Mouse (Mus musculus) MEL (cell line): ENCODE data around the gene Zswim7. TPM values are rescaled to one million over a fixed set of nuclear protein-coding genes. Genes with fewer than 3 reads are reported as not detected.

Experiments
- DNase-seq: peaks from one replicate; pipeline ENCODE4 v3.0.0; 2011; ENCODE audit warnings: low read depth, low spot score
- H3K27ac ChIP-seq: 2 replicates; pipeline ENCODE4 v1.5.1; 2012; ENCODE audit warnings: low read depth, mild to moderate bottlenecking, control low read depth, low read length, moderate library complexity; ENCODE audit not compliant: control insufficient read depth
- H3K27me3 ChIP-seq, 2 experiments: fragments of 150-350 bp in 1 of 2; sonication (generic) in 1 of 2; 2 replicates each; pipeline ENCODE4 v1.6.1; 2012; ENCODE audit warnings: low read length in 2 of 2, mild to moderate bottlenecking in 2 of 2, improper control_type of control experiment in 1 of 2, moderate library complexity in 1 of 2; ENCODE audit not compliant: insufficient read depth in 2 of 2, control insufficient read depth in 1 of 2
- H3K36me3 ChIP-seq, 2 experiments: 2 replicates each; pipeline ENCODE4 v1.6.1; 2012 to 2014; ENCODE audit warnings: low read length in 2 of 2, improper control_type of control experiment in 1 of 2, inconsistent platforms in 1 of 2, mild to moderate bottlenecking in 1 of 2; ENCODE audit not compliant: insufficient read depth in 2 of 2, control insufficient read depth in 1 of 2
- H3K4me1 ChIP-seq, 2 experiments: fragments of 150-350 bp in 1 of 2; sonication (generic) in 1 of 2; 2 replicates each; pipeline ENCODE4 v1.6.1; 2012; ENCODE audit warnings: low read length in 2 of 2, improper control_type of control experiment in 1 of 2, mild to moderate bottlenecking in 1 of 2; ENCODE audit not compliant: insufficient read depth in 2 of 2, control insufficient read depth in 1 of 2
- H3K4me3 ChIP-seq, 2 experiments: fragments of 150-350 bp in 1 of 2; sonication (generic) in 1 of 2; 2 replicates each; pipeline ENCODE4 v1.5.1; 2012; ENCODE audit warnings: low read depth in 2 of 2, low read length in 2 of 2, mild to moderate bottlenecking in 2 of 2, moderate library complexity in 2 of 2, control low read depth in 1 of 2, improper control_type of control experiment in 1 of 2; ENCODE audit not compliant: control insufficient read depth in 1 of 2, insufficient read depth in 1 of 2
- H3K79me2 ChIP-seq: 2 replicates; pipeline ENCODE4 v1.6.1; 2012; ENCODE audit warnings: mild to moderate bottlenecking, low read length, moderate library complexity; ENCODE audit not compliant: control insufficient read depth, poor library complexity, insufficient read depth
- H3K9ac ChIP-seq: 2 replicates; pipeline ENCODE4 v1.6.1; 2012; ENCODE audit warnings: low read depth, mild to moderate bottlenecking, control low read depth, low read length, moderate library complexity; ENCODE audit not compliant: control insufficient read depth, poor library complexity, severe bottlenecking
- H3K9me3 ChIP-seq: fragments of 150-350 bp; sonication (generic); replicated peaks from 2 replicates; pipeline ENCODE4 v1.6.1; 2012; ENCODE audit warnings: mild to moderate bottlenecking, low read length, improper control_type of control experiment, moderate library complexity; ENCODE audit not compliant: insufficient read depth
- BHLHE40 ChIP-seq: IDR thresholded peaks from 2 replicates; pipeline ENCODE4 v1.6.1; 2012; ENCODE audit warnings: low read depth, mild to moderate bottlenecking, inconsistent platforms, low read length, improper control_type of control experiment, borderline replicate concordance
- CHD1 ChIP-seq: IDR thresholded peaks from 2 replicates; pipeline ENCODE4 v1.6.1; 2012; ENCODE audit warnings: low read depth, mild to moderate bottlenecking, inconsistent platforms, low read length, improper control_type of control experiment
- CHD2 ChIP-seq: IDR thresholded peaks from 2 replicates; pipeline ENCODE4 v1.6.1; 2011; ENCODE audit warnings: low read length, improper control_type of control experiment
- E2F4 ChIP-seq: IDR thresholded peaks from 2 replicates; pipeline ENCODE4 v1.6.1; 2011; ENCODE audit warnings: low read depth, low read length, improper control_type of control experiment, borderline replicate concordance
- GABPA ChIP-seq: IDR thresholded peaks from 2 replicates; pipeline ENCODE4 v1.6.1; 2012; ENCODE audit warnings: low read depth, mild to moderate bottlenecking, inconsistent platforms, low read length, improper control_type of control experiment, moderate library complexity
- GATA1 ChIP-seq: IDR thresholded peaks from 2 replicates; pipeline ENCODE4 v1.6.1; 2011; ENCODE audit warnings: low read depth, low read length, improper control_type of control experiment
- HCFC1 ChIP-seq: IDR thresholded peaks from 2 replicates; pipeline ENCODE4 v1.6.1; 2012; ENCODE audit warnings: low read depth, mild to moderate bottlenecking, inconsistent platforms, low read length, improper control_type of control experiment, moderate library complexity
- JUND ChIP-seq: IDR thresholded peaks from 2 replicates; pipeline ENCODE4 v1.6.1; 2011; ENCODE audit warnings: low read depth, mild to moderate bottlenecking, improper control_type of control experiment, low read length
- KAT2A ChIP-seq: conservative IDR thresholded peaks from 2 replicates; pipeline ENCODE4 v1.6.1; 2012; ENCODE audit warnings: low read depth, low read length, improper control_type of control experiment, inconsistent platforms
- MYB ChIP-seq: IDR thresholded peaks from 2 replicates; pipeline ENCODE4 v1.6.1; 2011; ENCODE audit warnings: mild to moderate bottlenecking, low read depth, low read length, improper control_type of control experiment
- NELFE ChIP-seq: IDR thresholded peaks from 2 replicates; pipeline ENCODE4 v1.6.1; 2011; ENCODE audit warnings: low read depth, low read length, improper control_type of control experiment
- POLR2AphosphoS2 ChIP-seq: IDR thresholded peaks from 2 replicates; pipeline ENCODE4 v1.6.1; 2011; ENCODE audit warnings: low read length, improper control_type of control experiment
- RAD21 ChIP-seq: IDR thresholded peaks from 2 replicates; pipeline ENCODE4 v1.6.1; 2011; ENCODE audit warnings: mild to moderate bottlenecking, low read depth, low read length, improper control_type of control experiment
- SIN3A ChIP-seq: IDR thresholded peaks from 2 replicates; pipeline ENCODE4 v1.6.1; 2012; ENCODE audit warnings: low read length, improper control_type of control experiment, inconsistent platforms
- SMC3 ChIP-seq: IDR thresholded peaks from 2 replicates; pipeline ENCODE4 v1.6.1; 2011; ENCODE audit warnings: low read depth, low read length, improper control_type of control experiment
- USF1 ChIP-seq: IDR thresholded peaks from 2 replicates; pipeline ENCODE4 v1.6.1; 2014; ENCODE audit warnings: low read depth, mild to moderate bottlenecking, inconsistent platforms, low read length, improper control_type of control experiment, moderate library complexity
- ZC3H11A ChIP-seq: IDR thresholded peaks from 2 replicates; pipeline ENCODE4 v1.6.1; 2012; ENCODE audit warnings: low read depth, mild to moderate bottlenecking, inconsistent platforms, low read length, improper control_type of control experiment
- ZKSCAN1 ChIP-seq: IDR thresholded peaks from 2 replicates; pipeline ENCODE4 v1.6.1; 2012; ENCODE audit warnings: low read depth, mild to moderate bottlenecking, inconsistent platforms, low read length, improper control_type of control experiment, moderate library complexity
- polyA plus RNA-seq, 2 experiments: library from polyadenylated mRNA; stranded (reverse) in 1 of 2; unstranded in 1 of 2; fragments of >175 nt in 1 of 2; fragments of >200 nt in 1 of 2; gene quantifications; 2 replicates each; pipeline versions ENCODE4 v1.2.1 to v1.2.4; 2012; ENCODE audit warnings: low replicate concordance in 2 of 2, low read depth in 1 of 2; ENCODE audit not compliant: insufficient read length in 2 of 2, insufficient read depth in 1 of 2, missing spikeins in 1 of 2
- total RNA-seq: library from RNA; depleted of rRNA; stranded (reverse); fragments of 300-350 nt; gene quantifications from 2 replicates; pipeline ENCODE4 v1.2.3, GENCODE M21; 2012

The Zswim7 gene
- total and polyA plus RNA-seq, 3 experiments: 15.1 to 18.7 TPM; not detected in 1

DNA sequence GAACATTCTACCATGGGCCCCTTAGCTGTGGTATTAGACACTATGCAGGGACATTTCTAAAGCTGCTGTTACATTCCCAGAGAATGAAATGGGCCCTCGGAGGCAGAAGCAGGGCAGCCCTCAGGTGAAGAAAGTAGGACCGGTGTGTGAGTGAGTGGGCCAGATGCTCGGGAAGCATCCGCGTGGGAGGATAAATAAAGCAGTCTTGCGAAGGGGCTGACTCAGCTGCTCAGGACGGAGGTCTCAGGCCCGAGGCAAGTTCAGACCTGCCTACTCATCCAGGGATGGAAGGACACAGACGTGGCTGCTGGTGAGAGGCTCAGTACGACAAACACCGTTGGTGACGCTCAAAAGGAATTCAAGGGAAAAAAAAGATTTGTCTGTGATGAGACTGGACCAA, 12.1 kb downstream of the Zswim7 start:
- Histone ChIP-seq H3K27ac (no peak overlapping the region), H3K9ac (no peak overlapping the region), H3K4me1 (no peaks in the 10 kb centered on the region), H3K27me3 (no peaks in the 10 kb centered on the region), H3K79me2 (no peaks in the 10 kb centered on the region), H3K4me3 (no peak overlapping the region), H3K9me3 (no peaks in the 10 kb centered on the region), H3K36me3 (no peaks in the 10 kb centered on the region)
- DNase-seq: no peak
- TF ChIP-seq GABPA (no peak), CHD2 (no peak), BHLHE40 (no peak), SMC3 (no peak), E2F4 (no peak), POLR2AphosphoS2 (no peak), GATA1 (no peak)

- TF ChIP-seq SIN3A (no peak), MYB (no peak), ZKSCAN1 (no peak), JUND (no peak), USF1 (no peak), CHD1 (no peak), SMC3 (no peak), NELFE (no peak), RAD21 (no peak)
- Histone ChIP-seq H3K4me1 (no peaks in the 10 kb centered on the region), H3K9ac (no peak overlapping the region), H3K27ac (no peak overlapping the region), H3K36me3 (no peaks in the 10 kb centered on the region), H3K79me2 (no peaks in the 10 kb centered on the region), H3K9me3 (no peaks in the 10 kb centered on the region), H3K27me3 (no peaks in the 10 kb centered on the region), H3K4me3 (no peak overlapping the region)
- no peak for DNase-seq
Observed at GRCm38 (mm10) chr11:62268381-62268780, 12.8 kb downstream of the Zswim7 start.

GRCm38 (mm10) chr11:62266466-62267214, 14.5 kb downstream of the Zswim7 start:
- H3K9me3 ChIP-seq: no peaks in the 10 kb centered on the region
- H3K27me3 ChIP-seq: no peaks in the 10 kb centered on the region
- H3K79me2 ChIP-seq: no peaks in the 10 kb centered on the region
- H3K4me1 ChIP-seq: no peaks in the 10 kb centered on the region
- H3K9ac ChIP-seq: no peak overlapping the region
- TF ChIP-seq E2F4 (no peak), MYB (no peak), ZC3H11A (no peak), HCFC1 (no peak), KAT2A (no peak), CHD1 (no peak)
- no peak overlapping the region for H3K4me3 ChIP-seq
- H3K36me3 ChIP-seq: no peaks in the 10 kb centered on the region
- no peak for DNase-seq
- H3K27ac ChIP-seq: no peak overlapping the region
